Mouse (Mus musculus) heart, embryonic 14.5 days (tissue): ENCODE results near the gene Snx29. TPM values are rescaled to one million over a fixed set of nuclear protein-coding genes. Genes with fewer than 3 reads are reported as not detected.

ENCODE experiments used
- ATAC-seq: fragments of 200-750 bp; cut with Nextera tagmentation; 2 replicates; pipeline ENCODE4 v1.8.0; 2017; ENCODE audit warnings: low read depth, moderate TSS enrichment; ENCODE audit not compliant: insufficient number of reproducible peaks, insufficient read depth, low FRiP score
- H3K27ac ChIP-seq, 2 experiments: fragments of 200-500 bp in 1 of 2; fragments of 300-500 bp in 1 of 2; sonication (generic) in 1 of 2; replicated peaks in 1 of 2; 2 replicates each; pipeline ENCODE4 v1.5.1; 2012 to 2014; ENCODE audit warnings: low read depth in 2 of 2, low read length in 2 of 2, control low read depth in 1 of 2, mild to moderate bottlenecking in 1 of 2, mixed read lengths in 1 of 2; ENCODE audit not compliant: control insufficient read depth in 1 of 2, insufficient read depth in 1 of 2
- H3K27me3 ChIP-seq: fragments of 300-500 bp; sonication (generic); 2 replicates; pipeline ENCODE4 v1.6.1; 2014; ENCODE audit warnings: mild to moderate bottlenecking, low read length, control low read depth; ENCODE audit not compliant: control insufficient read depth, insufficient read depth
- H3K36me3 ChIP-seq: fragments of 300-500 bp; sonication (generic); 2 replicates; pipeline ENCODE4 v1.6.1; 2014; ENCODE audit warnings: mild to moderate bottlenecking, control low read depth, low read length, mixed read lengths; ENCODE audit not compliant: control insufficient read depth, insufficient read depth
- H3K4me1 ChIP-seq, 2 experiments: fragments of 200-500 bp in 1 of 2; fragments of 300-500 bp in 1 of 2; sonication (generic) in 1 of 2; 2 replicates each; pipeline ENCODE4 v1.6.1; 2012 to 2014; ENCODE audit warnings: low read length in 2 of 2, control low read depth in 1 of 2, mixed read lengths in 1 of 2; ENCODE audit not compliant: control insufficient read depth in 2 of 2, insufficient read depth in 2 of 2
- H3K4me2 ChIP-seq: fragments of 300-500 bp; sonication (generic); 2 replicates; pipeline ENCODE4 v1.6.1; 2014; ENCODE audit warnings: mild to moderate bottlenecking, low read length
- H3K4me3 ChIP-seq, 2 experiments: fragments of 200-500 bp in 1 of 2; fragments of 300-500 bp in 1 of 2; sonication (generic) in 1 of 2; 2 replicates each; pipeline ENCODE4 v1.5.1; 2012 to 2014; ENCODE audit warnings: low read length in 2 of 2, mild to moderate bottlenecking in 2 of 2, control low read depth in 1 of 2, low read depth in 1 of 2, moderate library complexity in 1 of 2; ENCODE audit not compliant: control insufficient read depth in 1 of 2, insufficient read depth in 1 of 2
- H3K9ac ChIP-seq: fragments of 300-500 bp; sonication (generic); 2 replicates; pipeline ENCODE4 v1.6.1; 2014; ENCODE audit warnings: mild to moderate bottlenecking, low read length
- H3K9me3 ChIP-seq: fragments of 300-500 bp; sonication (generic); 2 replicates; pipeline ENCODE4 v1.6.1; 2016; ENCODE audit warnings: low read length, control low read depth; ENCODE audit not compliant: control insufficient read depth
- WGBS: fragments of 180-500 bp; shearing (Covaris S2); extraction: QIAGEN DNeasy Blood & Tissue Kit; methylation state at CpG from one replicate; pipeline ENCODE4 v1.1.7; 2014; 5-methylcytosine and 5-hydroxymethylcytosine counted together
- polyA plus RNA-seq: library from polyadenylated mRNA; unstranded; fragments of >200 nt; fragmentation: Nextera tagmentation; extraction: Ambion mirVana; gene quantifications from 2 replicates; pipeline ENCODE4 v1.2.1, GENCODE M21; 2014

Gene Snx29
- polyA plus RNA-seq, 1 experiment from 2014 or later, result 7.7 TPM

DNA sequence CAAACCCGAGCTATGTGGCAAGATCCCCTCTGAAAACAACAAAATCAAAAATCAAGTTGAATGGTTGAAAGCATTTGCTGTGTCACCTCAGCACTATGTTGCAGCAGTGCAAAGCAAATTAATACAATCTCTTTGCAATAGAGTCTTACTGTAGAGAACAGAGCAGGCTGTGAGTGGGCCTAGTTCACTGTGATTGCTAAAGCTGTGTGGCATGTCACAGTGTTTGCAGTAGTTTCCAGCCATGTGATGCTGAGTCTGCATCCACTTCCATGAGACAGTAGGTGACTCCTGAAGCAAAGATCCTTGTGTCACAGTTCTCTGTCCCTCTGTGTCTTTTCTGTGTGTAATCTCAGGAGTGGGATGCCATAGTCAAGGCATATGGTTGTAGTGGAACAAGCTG lies 137.5 kb downstream of the Snx29 start:
- Histone ChIP-seq H3K27ac (peak overlapping the region; percentile 98 to 99), H3K4me2 (no peak overlapping the region), H3K27me3 (no peaks in the 10 kb centered on the region), H3K36me3 (no peaks in the 10 kb centered on the region), H3K4me1 (peaks cover 18 to 33% of the 10 kb centered on the region in 2 experiments), H3K4me3 (no peak overlapping the region), H3K9me3 (no peaks in the 10 kb centered on the region), H3K9ac (no peak overlapping the region)
- ATAC-seq, result no peak
- 94% methylated on average over 1 of the region's 1 CpGs for WGBS

DNA sequence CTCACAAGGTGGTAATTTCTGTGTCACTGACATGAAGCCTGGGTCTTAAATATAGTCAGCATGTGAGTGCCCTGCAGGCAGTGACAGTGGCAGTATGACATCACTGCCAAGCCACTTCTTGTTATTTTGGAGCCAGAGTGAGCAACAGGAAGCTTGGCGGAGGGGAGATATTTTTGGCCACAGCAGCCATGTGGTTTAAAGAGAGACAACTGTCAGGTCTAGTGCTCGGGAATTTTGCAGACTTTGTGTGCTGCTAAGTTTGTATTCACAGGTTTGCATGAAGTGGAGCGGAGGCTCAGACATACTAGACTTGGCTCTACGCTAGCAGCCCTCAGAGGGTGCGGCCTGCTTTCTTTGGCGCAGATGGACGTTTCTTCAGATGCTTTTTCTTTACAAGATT lies 138.9 kb downstream of the Snx29 start:
- peaks cover 18 to 33% of the 10 kb centered on the region in 2 experiments for H3K4me1 ChIP-seq
- H3K36me3 ChIP-seq, result no peaks in the 10 kb centered on the region
- peak overlapping the region; percentile 67 for H3K9ac ChIP-seq
- no peaks in the 10 kb centered on the region for H3K27me3 ChIP-seq
- H3K4me3 ChIP-seq, result 0 out of 4 replicates have a peak overlapping the region, but pooled peaks have one; percentile 8 to 10
- peak overlapping the region; percentile 52 for H3K4me2 ChIP-seq
- peak overlapping the region; percentile 98 to 99 for H3K27ac ChIP-seq
- no peaks in the 10 kb centered on the region for H3K9me3 ChIP-seq
- WGBS, result 10% methylated on average over 7 of the region's 7 CpGs
- ATAC-seq, result peak; percentile 79

DNA sequence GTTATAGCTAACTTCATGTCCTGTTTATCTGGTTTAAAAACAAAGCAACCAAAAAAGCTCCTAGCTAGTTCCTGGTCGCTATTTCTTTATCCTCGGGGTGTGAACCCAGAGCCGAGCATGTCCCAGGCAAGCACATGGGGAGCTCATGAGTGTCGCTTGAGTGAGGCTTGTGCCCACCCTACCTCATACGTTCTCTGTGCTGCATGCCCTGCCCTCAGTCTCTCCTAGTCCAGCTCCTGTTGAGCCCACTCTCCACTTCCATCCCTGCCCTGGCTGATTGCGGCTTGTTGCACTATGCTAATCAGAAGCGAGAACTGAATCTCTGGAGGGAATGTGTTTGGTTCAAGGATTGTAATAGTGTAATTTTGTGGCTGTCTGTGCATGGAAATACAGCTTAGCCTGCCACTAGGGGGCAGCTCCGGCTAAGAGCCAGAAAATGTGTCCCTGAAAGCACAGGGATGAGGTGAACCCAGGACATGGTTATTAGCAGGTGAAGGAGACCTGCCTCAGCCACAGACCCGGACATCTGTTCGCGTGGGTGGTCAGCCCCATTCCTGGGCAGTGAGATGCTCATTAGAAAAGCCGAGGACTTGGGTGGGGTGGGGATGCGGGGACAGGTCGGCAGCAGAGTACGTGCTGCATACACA lies 145.9 kb downstream of the Snx29 start:
- Histone ChIP-seq H3K4me3 (no peak overlapping the region), H3K36me3 (0 out of 2 replicates have a peak, but pooled peaks cover 5% of the 10 kb centered on the region), H3K27me3 (no peaks in the 10 kb centered on the region), H3K9me3 (no peaks in the 10 kb centered on the region), H3K9ac (no peak overlapping the region), H3K27ac (no peak overlapping the region), H3K4me1 (peaks cover 2 to 15% of the 10 kb centered on the region in 2 experiments; a peak in 3 of 4 replicates), H3K4me2 (no peak overlapping the region)
- 53% methylated on average over 15 of the region's 15 CpGs for whole genome bisulfite sequencing
- no peak for ATAC-seq

DNA sequence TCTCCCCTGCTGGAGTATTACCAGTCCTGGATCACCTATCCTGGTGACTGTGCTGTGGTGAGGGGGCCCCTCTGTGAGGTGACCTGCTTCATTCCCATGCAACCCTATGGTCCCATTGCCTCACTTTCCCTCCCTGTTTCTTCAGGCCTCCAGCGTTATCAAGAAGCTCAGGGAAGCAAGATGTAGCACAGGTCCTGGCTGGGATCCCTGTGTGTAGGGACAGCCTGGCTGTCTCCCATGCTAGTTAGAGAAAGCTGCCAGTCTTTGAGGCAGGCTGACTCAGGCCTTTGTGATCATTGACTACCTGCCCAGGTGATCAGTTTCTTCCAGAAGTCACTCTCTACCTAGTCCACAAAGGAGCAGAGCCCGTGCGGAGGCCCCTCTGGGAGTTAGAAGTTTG lies 146.8 kb downstream of the Snx29 start:
- no peak overlapping the region for H3K4me2 ChIP-seq
- ATAC-seq, result no peak
- H3K4me1 ChIP-seq, result peaks cover 10 to 23% of the 10 kb centered on the region in 2 experiments
- H3K4me3 ChIP-seq, result no peak overlapping the region
- H3K9ac ChIP-seq, result no peak overlapping the region
- WGBS, result 87% methylated on average over 3 of the region's 3 CpGs
- no peak overlapping the region for H3K27ac ChIP-seq
- H3K36me3 ChIP-seq, result 0 out of 2 replicates have a peak, but pooled peaks cover 5% of the 10 kb centered on the region
- no peaks in the 10 kb centered on the region for H3K9me3 ChIP-seq
- no peaks in the 10 kb centered on the region for H3K27me3 ChIP-seq

DNA sequence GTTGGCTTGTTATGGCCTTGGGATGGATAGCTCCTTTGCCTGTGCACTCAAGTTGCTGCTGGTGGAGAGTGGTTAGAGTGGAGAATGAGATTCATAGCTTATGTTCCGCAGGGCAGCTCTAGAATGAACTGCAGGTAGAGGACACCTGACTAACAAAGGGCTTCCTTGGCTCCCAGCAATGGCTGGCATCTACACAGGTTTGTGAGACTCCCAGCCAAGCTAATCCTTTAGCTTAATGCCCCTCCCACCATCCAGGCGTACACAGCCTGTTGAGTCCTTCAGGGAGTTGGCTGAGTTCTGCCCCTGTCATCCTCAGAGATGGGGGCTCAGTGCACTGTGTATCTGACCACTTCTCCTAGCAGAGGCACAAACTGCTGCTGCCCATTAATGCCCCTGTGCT lies 148.5 kb downstream of the Snx29 start:
- WGBS, result 88% methylated on average over 2 of the region's 2 CpGs
- Histone ChIP-seq H3K4me1 (peaks cover 12 to 40% of the 10 kb centered on the region in 2 experiments), H3K9me3 (no peaks in the 10 kb centered on the region), H3K27me3 (no peaks in the 10 kb centered on the region), H3K27ac (no peak overlapping the region), H3K4me2 (no peak overlapping the region), H3K9ac (no peak overlapping the region), H3K36me3 (0 out of 2 replicates have a peak, but pooled peaks cover 5% of the 10 kb centered on the region), H3K4me3 (no peak overlapping the region)
- ATAC-seq, result no peak

DNA sequence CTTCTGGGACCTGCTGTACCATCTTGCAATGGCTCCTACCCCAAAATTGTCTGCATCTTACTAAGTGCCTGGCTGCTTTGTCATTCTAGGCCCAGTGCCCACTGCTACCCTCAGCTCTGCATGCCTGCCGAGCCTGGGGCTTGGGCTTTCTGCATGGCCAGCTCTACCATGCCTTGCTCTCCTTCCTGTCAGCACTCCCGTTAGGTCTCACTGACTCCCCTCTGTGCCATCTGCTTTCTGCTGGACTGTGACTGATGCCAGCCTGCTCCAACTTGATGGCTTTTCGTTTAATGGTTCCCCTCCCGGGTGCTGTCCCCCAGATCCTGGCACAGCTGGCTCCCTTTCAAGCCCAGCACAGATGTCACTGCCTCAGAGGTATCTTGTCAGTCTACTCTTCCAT lies 150.1 kb downstream of the Snx29 start:
- H3K4me2 ChIP-seq, result no peak overlapping the region
- H3K4me3 ChIP-seq, result no peak overlapping the region
- no peak overlapping the region for H3K9ac ChIP-seq
- H3K4me1 ChIP-seq, result peaks cover 14 to 43% of the 10 kb centered on the region in 2 experiments
- H3K27ac ChIP-seq, result 0 out of 4 replicates have a peak overlapping the region, but pooled peaks of 1 of the 2 experiments have one; percentile 46
- H3K9me3 ChIP-seq, result no peaks in the 10 kb centered on the region
- H3K27me3 ChIP-seq, result no peaks in the 10 kb centered on the region
- H3K36me3 ChIP-seq, result 0 out of 2 replicates have a peak, but pooled peaks cover 5% of the 10 kb centered on the region
- no peak for ATAC-seq
- WGBS, result 66% methylated on average over 4 of the region's 4 CpGs

DNA sequence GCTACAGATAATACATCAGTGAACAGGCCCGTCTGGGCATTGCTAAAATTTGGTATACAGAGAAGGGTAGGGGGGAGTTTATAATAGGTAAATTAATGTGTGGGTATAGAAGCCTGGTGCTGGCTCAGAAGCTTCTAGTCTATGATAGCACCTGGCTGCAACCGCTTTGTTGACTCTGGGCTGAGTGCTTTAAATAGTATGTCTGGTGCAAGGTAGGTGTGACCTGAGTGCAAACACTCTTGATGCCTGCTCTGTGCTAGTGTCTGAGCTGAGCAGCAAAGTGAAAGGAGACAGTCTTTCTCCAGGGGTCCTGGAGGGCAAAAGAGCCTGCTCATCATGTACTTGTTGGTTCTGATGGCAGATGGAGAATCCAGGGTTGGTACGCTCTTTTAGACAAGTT lies 150.8 kb downstream of the Snx29 start:
- Histone ChIP-seq H3K27ac (peak overlapping the region in 1 of 2 experiments; percentile 46; a peak in 1 of 4 replicates), H3K9me3 (no peaks in the 10 kb centered on the region)

More for the DNA sequence above, 150.8 kb downstream of the Snx29 start:
- Histone ChIP-seq H3K9ac (no peak overlapping the region), H3K4me2 (no peak overlapping the region), H3K4me3 (no peak overlapping the region), H3K27me3 (no peaks in the 10 kb centered on the region), H3K4me1 (peaks cover 14 to 39% of the 10 kb centered on the region in 2 experiments), H3K36me3 (0 out of 2 replicates have a peak, but pooled peaks cover 5% of the 10 kb centered on the region)
- ATAC-seq, result no peak
- WGBS, result 60% methylated on average over 3 of the region's 3 CpGs
